Mouse (Mus musculus): ENCODE data around the gene Chil1. TPM values are rescaled to one million over a fixed set of nuclear protein-coding genes. Genes with fewer than 3 reads are reported as not detected.

Chil1 gene
- polyA plus RNA-seq, 1 experiment from 2014 or later = 23.3 TPM

- Histone ChIP-seq H3K4me2 (ENCODE audit: low read depth, low read length) (no peak overlapping the region), H3K27me3 (replicated peaks; ENCODE audit: control insufficient read depth, insufficient read depth, low read length) (no peaks in the 10 kb centered on the region), H3K4me3 (ENCODE audit: low read depth, low read length) (no peak overlapping the region), H3K9me3 (ENCODE audit: control insufficient read depth, low read length) (peaks cover 4% of the 10 kb centered on the region; the same call in 1 of the 2 replicates), H3K4me1 (ENCODE audit: control insufficient read depth, insufficient read depth, low read length) (no peaks in the 10 kb centered on the region), H3K9ac (ENCODE audit: low read depth, low read length) (no peak overlapping the region), H3K36me3 (ENCODE audit: control insufficient read depth, insufficient read depth, low read length) (no peaks in the 10 kb centered on the region), H3K27ac (replicated peaks; ENCODE audit: low read depth, low read length) (no peak overlapping the region)
- ATAC-seq (ENCODE audit: low read depth) (no peak), DNase-seq (ENCODE audit: low spot score) (no peak)
- WGBS = 74% methylated on average over 21 of the region's 21 CpGs
These were observed 29.1 kb upstream of the Chil1 start for GRCm38 (mm10) chr1:134152626-134153590.

GRCm38 (mm10) chr1:134154121-134154520 is 27.9 kb upstream of the Chil1 start:
- 84% methylated on average over 3 of the region's 3 CpGs for WGBS

GRCm38 (mm10) chr1:134154655-134155054 is 27.3 kb upstream of the Chil1 start:
- no peak overlapping the region for H3K9ac ChIP-seq (ENCODE audit: low read depth, low read length)
- H3K27ac ChIP-seq (replicated peaks; ENCODE audit: low read depth, low read length) = no peak overlapping the region
- H3K4me1 ChIP-seq (ENCODE audit: control insufficient read depth, insufficient read depth, low read length) = no peaks in the 10 kb centered on the region
- no peak overlapping the region for H3K4me2 ChIP-seq (ENCODE audit: low read depth, low read length)
- DNase-seq (ENCODE audit: low spot score) (no peak), ATAC-seq (ENCODE audit: low read depth) (no peak)
- 52% methylated on average over 3 of the region's 3 CpGs for WGBS
- H3K36me3 ChIP-seq (ENCODE audit: control insufficient read depth, insufficient read depth, low read length) = no peaks in the 10 kb centered on the region
- H3K27me3 ChIP-seq (replicated peaks; ENCODE audit: control insufficient read depth, insufficient read depth, low read length) = no peaks in the 10 kb centered on the region
- H3K9me3 ChIP-seq (ENCODE audit: control insufficient read depth, low read length) = peaks cover 4% of the 10 kb centered on the region; the same call in 1 of the 2 replicates
- H3K4me3 ChIP-seq (ENCODE audit: low read depth, low read length) = no peak overlapping the region

More at GRCm38 (mm10) chr1:134154121-134154520, 27.9 kb upstream of the Chil1 start:
- Histone ChIP-seq H3K9ac (ENCODE audit: low read depth, low read length) (no peak overlapping the region), H3K4me2 (ENCODE audit: low read depth, low read length) (no peak overlapping the region), H3K27ac (replicated peaks; ENCODE audit: low read depth, low read length) (no peak overlapping the region), H3K27me3 (replicated peaks; ENCODE audit: control insufficient read depth, insufficient read depth, low read length) (no peaks in the 10 kb centered on the region), H3K4me3 (ENCODE audit: low read depth, low read length) (no peak overlapping the region), H3K4me1 (ENCODE audit: control insufficient read depth, insufficient read depth, low read length) (no peaks in the 10 kb centered on the region), H3K9me3 (ENCODE audit: control insufficient read depth, low read length) (peaks cover 4% of the 10 kb centered on the region; the same call in 1 of the 2 replicates), H3K36me3 (ENCODE audit: control insufficient read depth, insufficient read depth, low read length) (no peaks in the 10 kb centered on the region)
- ATAC-seq (ENCODE audit: low read depth) = no peak
- DNase-seq (ENCODE audit: low spot score) = no peak

GRCm38 (mm10) chr1:134160404-134160803 is 21.6 kb upstream of the Chil1 start:
- H3K9me3 ChIP-seq (ENCODE audit: control insufficient read depth, low read length) = no peaks in the 10 kb centered on the region
- ATAC-seq (ENCODE audit: low read depth) (peak; percentile 72), DNase-seq (ENCODE audit: low spot score) (peak; percentile 42)
- WGBS = 88% methylated on average over 3 of the region's 3 CpGs
- no peaks in the 10 kb centered on the region for H3K36me3 ChIP-seq (ENCODE audit: control insufficient read depth, insufficient read depth, low read length)
- no peak overlapping the region for H3K9ac ChIP-seq (ENCODE audit: low read depth, low read length)
- H3K4me1 ChIP-seq (ENCODE audit: control insufficient read depth, insufficient read depth, low read length) = 0 out of 2 replicates have a peak, but pooled peaks cover 4% of the 10 kb centered on the region
- no peaks in the 10 kb centered on the region for H3K27me3 ChIP-seq (replicated peaks; ENCODE audit: control insufficient read depth, insufficient read depth, low read length)
- H3K4me3 ChIP-seq (ENCODE audit: low read depth, low read length) = no peak overlapping the region
- H3K4me2 ChIP-seq (ENCODE audit: low read depth, low read length) = no peak overlapping the region
- H3K27ac ChIP-seq (replicated peaks; ENCODE audit: low read depth, low read length) = no peak overlapping the region

GRCm38 (mm10) chr1:134161399-134161798 is 20.6 kb upstream of the Chil1 start:
- Histone ChIP-seq H3K27ac (replicated peaks; ENCODE audit: low read depth, low read length) (no peak overlapping the region), H3K4me1 (ENCODE audit: control insufficient read depth, insufficient read depth, low read length) (0 out of 2 replicates have a peak, but pooled peaks cover 4% of the 10 kb centered on the region), H3K4me2 (ENCODE audit: low read depth, low read length) (no peak overlapping the region), H3K4me3 (ENCODE audit: low read depth, low read length) (no peak overlapping the region), H3K9ac (ENCODE audit: low read depth, low read length) (no peak overlapping the region), H3K9me3 (ENCODE audit: control insufficient read depth, low read length) (no peaks in the 10 kb centered on the region), H3K27me3 (replicated peaks; ENCODE audit: control insufficient read depth, insufficient read depth, low read length) (no peaks in the 10 kb centered on the region), H3K36me3 (ENCODE audit: control insufficient read depth, insufficient read depth, low read length) (no peaks in the 10 kb centered on the region)
- no peak for ATAC-seq (ENCODE audit: low read depth)
- WGBS = 69% methylated on average over 6 of the region's 6 CpGs
- DNase-seq (ENCODE audit: low spot score) = no peak

GRCm38 (mm10) chr1:134162510-134163225 is 19.3 kb upstream of the Chil1 start:
- no peaks in the 10 kb centered on the region for H3K9me3 ChIP-seq (ENCODE audit: control insufficient read depth, low read length)
- no peak overlapping the region for H3K4me2 ChIP-seq (ENCODE audit: low read depth, low read length)
- H3K27ac ChIP-seq (replicated peaks; ENCODE audit: low read depth, low read length) = no peak overlapping the region
- ATAC-seq (ENCODE audit: low read depth) (no peak), DNase-seq (ENCODE audit: low spot score) (no peak)
- H3K9ac ChIP-seq (ENCODE audit: low read depth, low read length) = no peak overlapping the region
- no peaks in the 10 kb centered on the region for H3K36me3 ChIP-seq (ENCODE audit: control insufficient read depth, insufficient read depth, low read length)
- H3K27me3 ChIP-seq (replicated peaks; ENCODE audit: control insufficient read depth, insufficient read depth, low read length) = no peaks in the 10 kb centered on the region
- H3K4me1 ChIP-seq (ENCODE audit: control insufficient read depth, insufficient read depth, low read length) = 0 out of 2 replicates have a peak, but pooled peaks cover 4% of the 10 kb centered on the region
- no peak overlapping the region for H3K4me3 ChIP-seq (ENCODE audit: low read depth, low read length)
- WGBS = 72% methylated on average over 6 of the region's 6 CpGs

- no peak overlapping the region for H3K9ac ChIP-seq (ENCODE audit: low read depth, low read length)
- WGBS = 89% methylated on average over 7 of the region's 7 CpGs
- H3K4me1 ChIP-seq (ENCODE audit: control insufficient read depth, insufficient read depth, low read length) = 0 out of 2 replicates have a peak, but pooled peaks cover 4% of the 10 kb centered on the region
- no peaks in the 10 kb centered on the region for H3K27me3 ChIP-seq (replicated peaks; ENCODE audit: control insufficient read depth, insufficient read depth, low read length)
- H3K4me2 ChIP-seq (ENCODE audit: low read depth, low read length) = no peak overlapping the region
- no peaks in the 10 kb centered on the region for H3K9me3 ChIP-seq (ENCODE audit: control insufficient read depth, low read length)
- no peak overlapping the region for H3K27ac ChIP-seq (replicated peaks; ENCODE audit: low read depth, low read length)
- no peaks in the 10 kb centered on the region for H3K36me3 ChIP-seq (ENCODE audit: control insufficient read depth, insufficient read depth, low read length)
- ATAC-seq (ENCODE audit: low read depth) (no peak), DNase-seq (ENCODE audit: low spot score) (no peak)
- no peak overlapping the region for H3K4me3 ChIP-seq (ENCODE audit: low read depth, low read length)
These were observed 18.5 kb upstream of the Chil1 start for GRCm38 (mm10) chr1:134163476-134163875.

GRCm38 (mm10) chr1:134164454-134164853 is 17.5 kb upstream of the Chil1 start:
- Histone ChIP-seq H3K27me3 (replicated peaks; ENCODE audit: control insufficient read depth, insufficient read depth, low read length) (no peaks in the 10 kb centered on the region), H3K4me3 (ENCODE audit: low read depth, low read length) (no peak overlapping the region), H3K4me1 (ENCODE audit: control insufficient read depth, insufficient read depth, low read length) (0 out of 2 replicates have a peak, but pooled peaks cover 4% of the 10 kb centered on the region), H3K27ac (replicated peaks; ENCODE audit: low read depth, low read length) (no peak overlapping the region), H3K4me2 (ENCODE audit: low read depth, low read length) (no peak overlapping the region), H3K9me3 (ENCODE audit: control insufficient read depth, low read length) (no peaks in the 10 kb centered on the region), H3K36me3 (ENCODE audit: control insufficient read depth, insufficient read depth, low read length) (no peaks in the 10 kb centered on the region), H3K9ac (ENCODE audit: low read depth, low read length) (no peak overlapping the region)
- no peak for DNase-seq (ENCODE audit: low spot score)
- WGBS = 40% methylated on average over 4 of the region's 4 CpGs
- ATAC-seq (ENCODE audit: low read depth) = no peak
